Mouse (Mus musculus) kidney, postnatal 0 days (tissue): ENCODE measurements around the gene Gm20388. TPM values are rescaled to one million over a fixed set of nuclear protein-coding genes. Genes with fewer than 3 reads are reported as not detected.
A peak's percentile ranks its signal among the peaks of the same experiment; 100 is the strongest.

Experiments used
- ATAC-seq: fragments of 200-750 bp; cut with Nextera tagmentation; replicated peaks from 2 replicates; pipeline ENCODE4 v1.8.0; 2017; ENCODE audit warnings: low read depth, moderate number of reproducible peaks, moderate TSS enrichment, moderate library complexity; ENCODE audit not compliant: low FRiP score
- DNase-seq: peaks from one replicate; pipeline ENCODE4 v3.0.0-alpha.2; 2016; ENCODE audit warnings: low spot score
- H3K27ac ChIP-seq: fragments of 300-500 bp; sonication (generic); 2 replicates; pipeline ENCODE4 v1.5.1; 2014; ENCODE audit warnings: mild to moderate bottlenecking
- H3K27me3 ChIP-seq: fragments of 300-500 bp; sonication (generic); 2 replicates; pipeline ENCODE4 v1.6.1; 2014; ENCODE audit warnings: low read length, mixed read lengths; ENCODE audit not compliant: insufficient read depth
- H3K36me3 ChIP-seq: fragments of 300-500 bp; sonication (generic); 2 replicates; pipeline ENCODE4 v1.6.1; 2014; ENCODE audit warnings: low read length, mixed read lengths; ENCODE audit not compliant: insufficient read depth
- H3K4me1 ChIP-seq: fragments of 300-500 bp; sonication (generic); replicated peaks from 2 replicates; pipeline ENCODE4 v1.6.1; 2014; ENCODE audit warnings: antibody characterized with exemption, low read length, mixed read lengths; ENCODE audit not compliant: insufficient read depth
- H3K4me2 ChIP-seq: fragments of 300-500 bp; sonication (generic); 2 replicates; pipeline ENCODE4 v1.6.1; 2014; ENCODE audit warnings: mild to moderate bottlenecking, low read length, moderate library complexity, mixed read lengths
- H3K4me3 ChIP-seq: fragments of 300-500 bp; sonication (generic); replicated peaks from 2 replicates; pipeline ENCODE4 v1.5.1; 2014; ENCODE audit warnings: low read depth, low read length
- H3K9ac ChIP-seq: fragments of 300-500 bp; sonication (generic); 2 replicates; pipeline ENCODE4 v1.6.1; 2014; ENCODE audit warnings: low read depth, low read length
- H3K9me3 ChIP-seq: fragments of 300-500 bp; sonication (generic); replicated peaks from 2 replicates; pipeline ENCODE4 v1.6.1; 2016; ENCODE audit warnings: low read length, inconsistent platforms, mixed read lengths
- CTCF ChIP-seq: IDR thresholded peaks from 2 replicates; pipeline ENCODE4 v1.5.1; 2016; ENCODE audit warnings: antibody characterized with exemption, low read depth, mild to moderate bottlenecking, moderate library complexity
- WGBS: fragments of 180-500 bp; shearing (Covaris S2); extraction: QIAGEN DNeasy Blood & Tissue Kit; methylation state at CpG from one replicate; pipeline ENCODE4 v1.1.7; 2014; 5-methylcytosine and 5-hydroxymethylcytosine counted together
- polyA plus RNA-seq: library from polyadenylated mRNA; unstranded; fragments of >200 nt; fragmentation: Nextera tagmentation; extraction: Ambion mirVana; gene quantifications from 2 replicates; pipeline ENCODE4 v1.2.1, GENCODE M21; 2015

The Gm20388 gene
- polyA plus RNA-seq, 1 experiment from 2014 or later = not detected

- peaks cover 26% of the 10 kb centered on the region for H3K4me1 ChIP-seq
- H3K9ac ChIP-seq = no peak overlapping the region
- no peak for DNase-seq
- no peaks in the 10 kb centered on the region for H3K27me3 ChIP-seq
- no peaks in the 10 kb centered on the region for H3K9me3 ChIP-seq
- no peaks in the 10 kb centered on the region for H3K36me3 ChIP-seq
- H3K4me2 ChIP-seq = no peak overlapping the region
- TF ChIP-seq CTCF = 0 out of 2 replicates have a peak, but pooled peaks have one; percentile 19
- no peak overlapping the region for H3K27ac ChIP-seq
- no peak overlapping the region for H3K4me3 ChIP-seq
- 64% methylated on average over 6 of the region's 6 CpGs for WGBS
- ATAC-seq = no peak
Measured at GRCm38 (mm10) chr8:121903977-121904376, 1993.3 kb downstream of the Gm20388 start.

- no peak overlapping the region for H3K4me2 ChIP-seq
- DNase-seq (no peak), ATAC-seq (no peak)
- H3K27ac ChIP-seq = no peak overlapping the region
- TF ChIP-seq CTCF = no peak
- H3K36me3 ChIP-seq = no peaks in the 10 kb centered on the region
- H3K27me3 ChIP-seq = no peaks in the 10 kb centered on the region
- H3K4me1 ChIP-seq = peaks cover 18% of the 10 kb centered on the region
- H3K4me3 ChIP-seq = no peak overlapping the region
- no peak overlapping the region for H3K9ac ChIP-seq
- no peaks in the 10 kb centered on the region for H3K9me3 ChIP-seq
- 86% methylated on average over 9 of the region's 9 CpGs for WGBS
Measured at GRCm38 (mm10) chr8:121904999-121905398, 1994.4 kb downstream of the Gm20388 start.

- no peaks in the 10 kb centered on the region for H3K36me3 ChIP-seq
- H3K4me3 ChIP-seq = peak overlapping the region; percentile 69; the same call in 1 of the 2 replicates
- 60% methylated on average over 1 of the region's 1 CpGs for WGBS
- no peaks in the 10 kb centered on the region for H3K27me3 ChIP-seq
- TF ChIP-seq CTCF = no peak
- no peak overlapping the region for H3K27ac ChIP-seq
- no peaks in the 10 kb centered on the region for H3K9me3 ChIP-seq
- H3K4me2 ChIP-seq = peak overlapping the region; percentile 100
- ATAC-seq (no peak), DNase-seq (no peak)
- peaks cover 18% of the 10 kb centered on the region for H3K4me1 ChIP-seq
- H3K9ac ChIP-seq = no peak overlapping the region
Measured at GRCm38 (mm10) chr8:121905420-121905819, 1994.8 kb downstream of the Gm20388 start.

- Histone ChIP-seq H3K36me3 (no peaks in the 10 kb centered on the region), H3K4me1 (peaks cover 18% of the 10 kb centered on the region), H3K9ac (peak overlapping the region; percentile 67), H3K27ac (no peak overlapping the region), H3K4me2 (peak overlapping the region; percentile 100), H3K27me3 (no peaks in the 10 kb centered on the region), H3K4me3 (peak overlapping the region; percentile 69), H3K9me3 (no peaks in the 10 kb centered on the region)
- DNase-seq = no peak
- no peak for TF ChIP-seq CTCF
- 15% methylated on average over 5 of the region's 5 CpGs for WGBS
- no peak for ATAC-seq
Measured at GRCm38 (mm10) chr8:121905864-121906263, 1995.2 kb downstream of the Gm20388 start.

- Histone ChIP-seq H3K9me3 (no peaks in the 10 kb centered on the region), H3K27ac (no peak overlapping the region), H3K4me3 (peak overlapping the region; percentile 69), H3K27me3 (no peaks in the 10 kb centered on the region), H3K9ac (peak overlapping the region; percentile 67), H3K4me2 (peak overlapping the region; percentile 100), H3K4me1 (peaks cover 13% of the 10 kb centered on the region), H3K36me3 (no peaks in the 10 kb centered on the region)
- no peak for TF ChIP-seq CTCF
- peak; percentile 67 for DNase-seq
- peak; percentile 22 for ATAC-seq
- WGBS = under 1% methylated on average over 65 of the region's 72 CpGs
Measured at GRCm38 (mm10) chr8:121906542-121907512, 1996.2 kb downstream of the Gm20388 start.

- Histone ChIP-seq H3K27ac (no peak within 1 kb of the TSS), H3K4me2 (peak within 1 kb of the TSS; percentile 100), H3K9me3 (no peaks in the 10 kb centered on the region), H3K9ac (peak within 1 kb of the TSS; percentile 67), H3K36me3 (no peaks in the 10 kb centered on the region), H3K27me3 (no peaks in the 10 kb centered on the region), H3K4me1 (peaks cover 13% of the 10 kb centered on the region; the same call in 1 of the 2 replicates), H3K4me3 (peak within 1 kb of the TSS; percentile 69)
- TF ChIP-seq CTCF = no peak
- WGBS = under 1% methylated on average over 59 of the region's 61 CpGs
- DNase-seq = peak; percentile 99
- ATAC-seq = peak; percentile 89
Measured at GRCm38 (mm10) chr8:121907587-121908248, 1997.1 kb downstream of the Gm20388 start, which contains the start of gene Slc7a5. Slc7a5 (minus strand) TSS chr8:121907694.
